Mouse (Mus musculus) cerebellum, postnatal 36 days (tissue): ENCODE data around the gene Ppp3r1.
"Not testable (repeated sequence)": the region's sequence is repeated elsewhere in the genome, so short reads cannot be mapped to it uniquely, and the experiment has no call there.

Source experiments
- DNase-seq, 2 experiments: peaks; one replicate each; pipeline ENCODE4 v3.0.0; 2021 to 2022; ENCODE audit warnings: mixed read lengths in 2 of 2

Ppp3r1 gene

DNA sequence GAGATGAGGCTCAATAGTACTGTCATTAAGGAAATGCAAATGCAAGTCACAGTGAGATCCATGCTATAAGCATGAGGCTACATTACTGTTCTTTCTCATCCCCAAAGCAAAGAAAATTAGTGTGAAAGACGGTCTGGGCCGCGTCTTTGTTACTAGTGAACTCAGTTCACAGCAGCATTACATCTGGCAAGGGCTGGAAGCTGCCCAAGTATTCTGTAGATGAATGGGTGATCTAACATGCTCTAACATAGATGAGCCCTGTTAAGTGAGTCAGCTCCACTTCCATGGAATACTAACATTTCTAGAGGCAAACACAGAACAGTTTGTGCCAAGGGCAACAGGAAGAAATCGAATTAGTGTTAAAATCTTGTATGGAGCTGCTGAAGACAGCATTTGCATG lies 41.9 kb downstream of the Ppp3r1 start:
- DNase-seq = no peak

- no peak for DNase-seq
Observed at GRCm38 (mm10) chr11:17202481-17202880, 43.4 kb downstream of the Ppp3r1 start.

- DNase-seq = peak; percentile 97
Observed at GRCm38 (mm10) chr11:17211258-17212140, 52.4 kb downstream of the Ppp3r1 start, which contains the start of gene Pno1. Gene Pno1 (minus strand): TSS chr11:17211568.

DNA sequence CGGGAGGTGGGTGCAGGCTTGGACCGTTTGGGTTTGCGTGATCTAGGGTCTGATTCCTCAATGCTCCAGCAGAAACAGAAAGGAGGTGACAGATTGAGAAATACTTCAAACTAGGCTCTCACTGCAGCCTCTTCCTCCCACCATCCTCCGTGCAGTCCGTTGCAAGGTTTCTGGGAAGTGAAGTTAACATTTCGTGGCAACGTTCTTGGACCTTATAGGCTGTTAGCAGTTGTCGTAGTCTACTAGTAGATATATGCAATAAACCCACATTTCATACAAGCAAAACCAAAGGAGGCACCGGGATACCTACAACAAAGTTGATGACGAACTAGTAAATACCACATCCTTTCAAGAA lies 53.1 kb downstream of the Ppp3r1 start:
- no peak for DNase-seq

- no peak for DNase-seq
Observed at GRCm38 (mm10) chr11:17212903-17213509, 53.9 kb downstream of the Ppp3r1 start.

- DNase-seq = no peak
Observed at GRCm38 (mm10) chr11:17215475-17215874, 56.4 kb downstream of the Ppp3r1 start.

DNA sequence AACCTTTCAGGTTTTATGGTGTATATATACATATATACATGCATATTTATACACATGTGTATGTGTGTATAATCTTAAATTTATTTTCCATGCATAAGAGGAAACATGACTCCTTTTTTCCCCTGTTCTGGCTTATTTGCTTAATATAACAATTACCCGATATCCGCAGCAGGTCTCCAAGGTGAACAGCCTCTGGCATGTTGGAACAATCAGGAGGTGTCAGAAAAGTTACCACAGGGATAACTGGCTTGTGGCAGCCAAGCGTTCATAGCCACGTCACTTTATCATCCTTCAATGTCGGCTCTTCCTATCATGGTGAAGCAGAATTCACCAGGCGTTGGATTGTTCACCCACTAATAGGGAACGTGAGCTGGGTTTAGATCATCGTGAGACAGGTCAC lies 62.1 kb downstream of the Ppp3r1 start:
- no peak for DNase-seq

DNA sequence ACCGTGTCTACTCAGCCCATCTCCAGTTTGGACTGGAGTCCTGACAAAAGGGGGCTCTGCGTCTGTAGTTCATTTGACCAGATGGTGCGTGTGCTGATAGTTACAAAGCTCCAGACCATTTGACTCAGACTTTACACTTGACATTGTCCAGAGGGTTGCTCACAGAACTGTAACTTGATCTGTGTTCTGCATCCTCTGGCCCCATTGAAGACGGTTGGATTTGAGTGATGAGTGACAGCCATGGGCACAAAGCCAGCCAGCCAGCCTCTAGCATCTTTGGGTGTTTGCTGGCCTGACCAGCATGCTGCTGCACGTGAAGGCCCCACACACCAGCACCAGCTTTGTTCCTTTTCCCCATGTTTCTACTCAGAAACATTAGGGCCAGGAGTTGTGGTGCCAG lies 73.7 kb downstream of the Ppp3r1 start:
- no peak for DNase-seq

- no peak for DNase-seq
Observed at GRCm38 (mm10) chr11:17236449-17237037, 77.5 kb downstream of the Ppp3r1 start.

DNA sequence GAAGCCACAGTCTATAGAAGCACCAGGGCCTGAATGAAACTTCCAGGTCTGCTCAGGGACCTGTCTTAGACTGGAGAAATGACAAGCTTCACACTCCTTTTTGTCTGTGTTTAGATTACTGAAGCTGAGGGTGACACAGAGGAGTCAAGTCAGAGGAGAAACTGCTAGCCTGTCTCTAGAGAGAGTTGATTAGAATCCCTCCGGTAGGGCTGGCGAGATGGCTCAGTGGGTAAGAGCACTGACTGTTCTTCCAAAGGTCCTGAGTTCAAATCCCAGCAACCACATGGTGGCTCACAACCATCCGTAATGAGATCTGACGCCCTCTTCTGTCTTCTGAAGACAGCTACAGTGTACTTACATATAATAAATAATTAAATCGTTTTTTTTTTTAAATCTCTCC lies 79.5 kb downstream of the Ppp3r1 start:
- DNase-seq = not testable (repeated sequence)

DNA sequence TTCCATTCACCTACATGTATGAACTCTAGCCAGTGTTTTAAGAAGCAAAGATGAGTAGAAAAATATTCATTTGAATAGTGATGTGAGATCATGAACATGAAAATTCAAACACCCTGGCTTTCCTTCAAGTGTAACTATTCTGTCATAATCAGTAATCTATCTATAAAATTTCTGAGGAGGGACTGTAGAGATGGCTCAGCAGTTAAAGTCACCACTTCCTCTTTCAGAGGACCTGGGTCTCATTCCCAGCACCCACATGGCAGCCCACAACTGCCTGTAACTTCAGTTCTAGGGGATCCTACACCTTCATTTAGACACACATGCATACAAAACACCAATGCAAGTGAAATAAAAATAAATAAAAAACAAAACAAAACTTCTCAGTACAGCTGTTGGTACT lies 89.7 kb downstream of the Ppp3r1 start:
- no peak for DNase-seq
